In genomic region chr2:102049866-102050550, GRCm38 (mm10) we compare ENCODE assay signal across 12 mouse cellular contexts.
A peak's percentile ranks its signal among the peaks of the same experiment; 100 is the strongest.
DNase-seq lines count a peak whose midpoint lies in the region; ATAC-seq and TF ChIP-seq lines count a peak whose summit lies in the region.
"Had no signal": no experiment of that assay in that cellular context is flagged by ENCODE, and none has a peak within 500 bp of the region (broad histone marks: within the 10 kb centered on the region; RNA-seq: fewer than 3 reads in every experiment).

No protein-coding gene starts in this region.

- peak overlapping the region; percentile 24; the same call in 1 of the 2 replicates for H3K9ac ChIP-seq in hindbrain, embryonic 13.5 days
- H3K9ac ChIP-seq: limb, embryonic 15.5 days had no signal

- no peak overlapping the region for H3K4me2 ChIP-seq in hindbrain, embryonic 13.5 days
- H3K4me2 ChIP-seq: limb, embryonic 15.5 days had no signal

- intact Hi-C loops in gastrocnemius, adult 2 months (cut with DNase I): no loop called here
- intact Hi-C loops in gastrocnemius, postnatal 14 days (cut with DNase I; ENCODE audit: low total_unique reads): no loop called here

- peak; percentile 32 for ATAC-seq in activated CD4-positive, CD25-positive, alpha-beta regulatory T cell, adult 4 months
- peak; percentile 36; the same call in 1 of the 2 replicates for ATAC-seq in hindbrain, embryonic 13.5 days (ENCODE audit: low FRiP score)
- peak; percentile 20; the same call in 1 of the 2 replicates for ATAC-seq in neutrophil, adult 5-6 weeks (ENCODE audit: extremely low read depth, insufficient number of reproducible peaks, low FRiP score, poor library complexity, severe bottlenecking)

- DNase-seq in gastrocnemius, adult 2 months: peak; percentile 26
- no peak for DNase-seq in gastrocnemius, postnatal 14 days
- no peak for DNase-seq in right cerebral cortex, postnatal 10 days (ENCODE audit: low spot score in 2 of 2)
- no peak for DNase-seq in layer of hippocampus, adult 8-10 months (ENCODE audit: low spot score in 2 of 2)
- DNase-seq in lung, adult 2 months: no peak
- DNase-seq: kidney, adult 18-20 months had no signal

- TF ChIP-seq CTCF in gastrocnemius, adult 2 months (IDR thresholded peaks at IDR 0.05): no peak
- no peak for TF ChIP-seq CTCF in lung, adult 2 months (IDR thresholded peaks at IDR 0.05; ENCODE audit: insufficient read depth, low read length)

- H3K4me3 ChIP-seq in gastrocnemius, adult 2 months: 0 out of 2 replicates have a peak overlapping the region, but pooled peaks have one; percentile 9
- no peak overlapping the region for H3K4me3 ChIP-seq in hindbrain, embryonic 13.5 days
- H3K4me3 ChIP-seq in lung, adult 2 months (replicated peaks; ENCODE audit: extremely low read depth, low read depth, low read length): no peak overlapping the region
- H3K4me3 ChIP-seq: limb, embryonic 15.5 days; myocyte had no signal

- H3K27ac ChIP-seq in gastrocnemius, adult 2 months: 0 out of 2 replicates have a peak overlapping the region, but pooled peaks have one; percentile 31
- peak overlapping the region; percentile 58 for H3K27ac ChIP-seq in hindbrain, embryonic 13.5 days
- H3K27ac ChIP-seq: limb, embryonic 15.5 days had no signal

- WGBS in hindbrain, embryonic 13.5 days: 50% methylated on average over 10 of the region's 10 CpGs
- 47% methylated on average over 10 of the region's 10 CpGs for WGBS in lung, adult 2 months

- H3K27me3 ChIP-seq in hindbrain, embryonic 13.5 days: no peaks in the 10 kb centered on the region
- H3K27me3 ChIP-seq: CH12.LX; limb, embryonic 15.5 days had no signal

- peaks cover 47% of the 10 kb centered on the region for H3K4me1 ChIP-seq in hindbrain, embryonic 13.5 days (replicated peaks)
- no peaks in the 10 kb centered on the region for H3K4me1 ChIP-seq in lung, adult 2 months (ENCODE audit: control insufficient read depth, insufficient read depth, low read length)

- no peak for TF ChIP-seq POLR2A in lung, adult 2 months (IDR thresholded peaks at IDR 0.05; ENCODE audit: borderline replicate concordance, extremely low read depth, low read depth, low read length)

- no peaks in the 10 kb centered on the region for H3K9me3 ChIP-seq in hindbrain, embryonic 13.5 days
- H3K9me3 ChIP-seq: limb, embryonic 15.5 days had no signal

- H3K36me3 ChIP-seq in hindbrain, embryonic 13.5 days: peaks cover 4% of the 10 kb centered on the region
